Mouse (Mus musculus) embryo, embryonic 10 days (tissue): ENCODE results near the gene Tnik.
A peak's percentile ranks its signal among the peaks of the same experiment; 100 is the strongest.

Source experiments
- DNase-seq: peaks from one replicate; pipeline ENCODE4 v3.0.0-alpha.2; 2015; ENCODE audit warnings: low spot score

Gene Tnik

DNA sequence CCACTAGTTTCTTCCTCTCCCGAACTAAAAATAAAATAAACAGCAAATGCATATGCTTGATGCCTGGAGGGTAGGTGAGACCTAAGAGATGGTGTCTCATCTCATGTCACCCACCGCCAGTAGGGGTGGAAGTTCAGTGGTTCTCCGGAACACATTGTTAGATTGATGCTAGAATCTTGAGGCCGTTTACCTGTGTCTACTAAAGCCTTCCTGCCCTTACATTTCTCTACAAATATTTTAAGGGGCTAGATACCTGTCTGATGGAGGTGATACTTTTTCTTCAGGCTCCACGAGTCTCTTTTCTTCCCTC lies 1.8 kb downstream of the Tnik start:
- DNase-seq: no peak

DNA sequence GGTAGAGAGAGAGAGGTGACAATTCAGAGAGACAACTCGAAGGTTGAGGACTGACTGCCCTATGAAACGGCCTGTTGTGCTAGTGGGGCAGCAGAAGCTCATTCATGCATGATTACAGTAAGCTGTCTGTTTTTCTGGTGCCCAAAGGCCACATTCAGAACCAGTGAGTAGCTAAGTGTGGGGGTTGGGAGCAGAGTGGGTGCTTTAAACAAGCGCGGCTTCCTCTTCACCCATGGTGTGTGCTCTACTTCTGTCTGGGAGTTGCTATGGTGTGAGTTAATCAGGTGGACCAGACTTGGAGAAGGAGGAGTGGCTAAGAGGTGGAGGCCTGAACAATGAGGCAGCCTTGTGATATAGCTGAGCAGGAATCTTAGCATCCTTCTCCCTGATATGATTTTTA lies 2.2 kb downstream of the Tnik start:
- DNase-seq: no peak

DNA sequence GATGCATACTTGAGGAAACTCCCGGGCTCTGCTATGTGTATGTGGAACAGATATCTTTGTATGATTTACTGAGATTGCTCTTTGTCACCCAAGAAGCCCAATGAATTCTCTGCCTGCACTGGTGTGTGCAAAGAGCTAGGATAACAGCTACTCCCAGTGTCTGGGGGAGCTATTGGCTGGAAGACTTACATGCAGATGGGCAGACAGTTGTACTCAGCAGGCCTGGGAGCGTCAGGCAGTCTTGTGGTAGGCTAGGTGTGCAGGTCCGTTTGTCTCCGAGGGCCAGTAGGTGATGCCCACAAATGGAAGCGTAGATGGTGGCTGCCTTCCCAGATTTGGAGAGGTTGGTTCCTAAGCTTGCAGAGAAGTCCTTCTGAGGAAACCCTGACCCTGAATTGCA lies 2.6 kb downstream of the Tnik start:
- DNase-seq: no peak

DNA sequence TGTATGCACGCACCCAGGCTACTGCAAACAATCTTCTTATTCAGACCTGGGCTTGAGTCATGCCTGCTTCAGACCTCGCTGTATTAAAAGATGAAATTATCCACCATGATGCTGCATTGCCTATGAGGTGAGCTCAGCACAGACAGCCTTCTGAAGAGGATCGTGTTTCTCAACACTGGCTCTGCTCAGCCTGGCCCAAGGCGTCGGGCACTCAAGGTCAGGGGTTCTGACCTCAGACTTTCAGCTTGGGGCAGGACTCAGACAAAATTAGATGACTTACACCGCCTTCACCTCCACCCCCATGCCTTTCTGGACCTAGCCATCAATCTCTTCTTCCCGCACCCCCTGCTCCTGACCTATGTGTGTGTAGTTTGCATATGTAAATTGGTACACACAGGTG lies 4.2 kb downstream of the Tnik start:
- peak; percentile 62 for DNase-seq

DNA sequence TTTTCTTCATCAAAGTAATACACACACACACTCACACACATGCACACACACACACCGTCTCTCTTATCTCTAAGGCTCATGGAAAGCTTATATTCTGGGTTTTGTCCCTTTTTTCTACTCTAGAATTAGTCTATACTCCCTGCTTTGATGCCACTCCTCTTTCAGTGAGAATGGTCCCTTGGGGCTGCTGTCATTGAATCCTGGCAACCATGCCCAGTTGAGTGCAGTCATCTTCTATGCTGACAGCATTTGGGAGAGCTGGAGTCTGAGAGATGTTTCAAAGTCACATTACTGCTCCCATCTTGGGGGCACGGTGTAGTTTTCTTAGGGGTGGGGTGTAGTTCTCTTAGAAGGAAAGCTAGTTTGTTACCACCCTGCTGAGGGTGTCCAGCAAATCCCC lies 6.7 kb downstream of the Tnik start:
- no peak for DNase-seq

DNA sequence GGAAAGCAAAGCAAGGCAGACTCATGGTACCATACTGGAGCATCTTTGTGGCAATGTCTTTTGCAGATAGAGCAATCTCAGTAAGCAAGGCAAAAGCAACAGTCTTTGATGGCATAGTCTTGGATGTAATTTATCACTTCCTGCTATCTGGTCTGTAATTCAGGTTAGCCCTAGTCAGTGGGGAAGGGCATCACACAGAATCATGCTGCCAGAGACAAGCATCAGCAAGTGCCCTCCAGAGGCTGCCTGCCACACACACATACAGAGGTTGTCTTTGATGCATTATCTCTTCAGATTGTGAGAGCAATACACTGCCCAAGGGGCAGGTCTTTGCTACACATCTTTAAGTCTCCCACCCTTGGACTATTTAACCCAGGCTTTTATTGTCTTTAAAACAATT lies 8.9 kb downstream of the Tnik start:
- DNase-seq: no peak

DNA sequence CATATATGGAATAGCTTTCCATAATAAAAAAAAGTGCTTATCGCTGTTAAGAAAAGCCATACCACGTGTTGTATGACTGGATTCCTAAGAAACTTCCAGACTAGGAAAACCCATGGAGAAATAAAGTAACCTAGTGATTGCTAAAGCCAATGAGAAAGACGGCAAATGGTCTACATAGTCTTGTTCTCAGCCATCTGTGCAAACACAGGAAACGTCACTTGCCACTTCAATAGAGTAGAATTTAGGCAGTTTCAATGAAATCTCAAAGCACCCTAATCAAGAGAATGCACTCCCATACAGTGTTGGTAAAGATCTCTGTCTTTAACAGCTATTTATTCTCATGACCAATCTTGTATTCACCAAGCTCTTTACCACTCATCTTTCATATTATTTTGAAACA lies 11.7 kb downstream of the Tnik start:
- DNase-seq: no peak

DNA sequence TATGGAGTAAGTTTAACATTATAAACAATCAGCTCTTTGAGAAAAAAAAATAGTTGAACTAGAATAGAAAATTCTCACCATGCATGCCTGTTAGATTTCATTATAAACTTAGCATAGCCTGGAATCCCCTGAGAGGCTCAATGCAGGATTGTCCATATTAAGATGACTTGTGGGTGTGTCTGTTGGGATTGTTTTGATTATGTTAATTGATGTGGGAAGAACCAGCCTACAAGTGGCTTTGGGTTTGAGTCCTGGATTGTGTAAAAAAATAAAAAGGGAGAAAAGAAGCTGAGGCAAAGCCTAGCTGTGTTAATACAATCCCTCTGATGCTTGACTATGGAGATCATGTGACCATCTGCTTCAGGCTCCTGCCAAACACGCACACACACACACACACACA lies 26.7 kb downstream of the Tnik start:
- DNase-seq: no peak

DNA sequence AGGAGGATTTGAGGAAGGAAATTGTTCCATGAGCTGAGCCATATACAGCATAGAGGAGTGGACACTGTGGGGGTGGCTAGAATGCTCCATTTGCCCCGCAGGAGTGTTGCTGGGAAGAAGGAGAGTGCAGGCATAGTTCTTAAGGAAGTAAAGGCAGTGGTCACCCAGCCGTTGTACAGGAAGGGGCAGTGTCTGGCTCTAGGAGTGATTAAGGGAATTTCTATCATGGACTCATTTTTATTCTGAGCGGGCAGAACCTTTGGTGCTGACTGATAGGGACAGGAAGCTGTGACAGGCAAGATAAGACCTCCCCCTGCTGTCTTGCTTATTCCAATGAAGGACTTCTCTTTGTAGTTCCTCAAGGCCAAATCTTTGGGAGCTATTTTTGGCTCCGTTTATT lies 38.4 kb downstream of the Tnik start:
- no peak for DNase-seq

DNA sequence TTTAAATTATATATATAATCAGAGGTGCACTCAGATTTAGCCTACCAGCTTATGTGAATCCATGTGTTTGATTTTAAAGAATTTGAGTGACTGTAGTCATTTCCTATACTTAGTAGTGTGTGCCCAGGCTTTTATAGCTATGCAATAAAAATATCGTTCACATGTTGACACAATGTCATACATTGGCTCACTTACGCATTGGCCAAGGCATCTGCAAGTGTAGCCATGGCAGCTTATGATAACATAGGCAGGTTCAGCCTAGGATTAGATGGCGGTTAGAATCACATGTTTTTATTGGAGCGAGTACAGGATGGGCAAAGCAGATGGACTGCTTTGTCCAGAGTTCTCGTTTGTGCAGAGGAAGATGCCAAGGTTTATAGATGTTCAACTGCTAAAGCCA lies 40.9 kb downstream of the Tnik start:
- DNase-seq: no peak

DNA sequence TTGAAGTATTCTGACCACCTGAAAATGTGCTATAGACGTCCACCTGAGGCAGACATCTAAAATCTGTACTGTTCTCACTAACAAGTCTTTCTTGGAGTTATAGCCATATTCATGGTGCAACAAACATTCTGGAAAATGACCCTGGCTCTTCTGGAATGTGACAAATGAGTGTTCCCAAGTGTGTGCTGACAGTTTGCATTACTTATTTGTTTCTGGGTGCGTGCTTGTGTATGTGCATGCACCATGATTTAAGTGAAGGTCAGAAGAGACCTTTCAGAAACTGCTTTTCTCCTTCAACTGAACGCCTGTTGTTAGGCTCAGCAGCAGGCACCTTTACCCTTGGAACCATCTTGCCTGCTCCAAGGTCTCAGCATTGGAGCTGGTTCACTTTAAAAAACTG lies 43.8 kb downstream of the Tnik start:
- no peak for DNase-seq

DNA sequence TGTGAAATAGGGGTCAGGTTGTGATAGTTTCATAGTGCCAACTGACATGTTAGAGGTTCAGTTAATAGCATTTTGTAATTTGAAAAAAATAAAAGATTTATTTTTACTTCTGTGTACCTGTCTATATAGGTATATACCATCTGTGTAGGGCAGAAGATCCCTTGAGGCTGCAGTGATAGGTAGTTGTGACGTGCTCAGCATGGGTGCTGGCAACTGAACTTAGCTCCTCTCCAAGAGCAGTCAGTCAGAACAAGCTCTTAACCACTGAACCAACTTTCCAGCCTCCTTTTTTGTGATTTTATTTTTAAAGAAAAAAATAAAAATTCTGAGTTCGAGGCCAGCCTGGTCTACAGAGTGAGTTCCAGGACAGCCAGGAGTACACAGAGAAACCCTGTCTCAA lies 51.4 kb downstream of the Tnik start:
- no peak for DNase-seq

DNA sequence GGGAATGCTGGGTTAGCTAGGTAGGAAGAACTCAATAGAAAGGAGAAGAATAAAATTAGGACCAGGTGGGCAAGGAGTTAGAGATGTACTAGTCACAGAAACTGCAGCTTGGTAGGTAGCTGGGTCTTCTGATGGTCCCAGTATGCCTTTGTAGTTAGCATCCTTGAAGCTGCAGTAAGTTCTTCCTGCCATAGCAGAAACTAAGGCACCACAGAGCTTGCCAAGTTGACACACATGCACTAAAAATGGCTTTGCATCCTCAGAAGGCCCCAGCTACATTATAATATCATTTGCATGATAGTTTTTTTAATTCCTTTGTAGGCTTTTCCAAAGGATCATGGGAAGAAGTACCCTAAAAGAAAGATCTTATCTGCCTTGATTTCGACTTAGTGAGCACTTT lies 54.3 kb downstream of the Tnik start:
- no peak for DNase-seq

DNA sequence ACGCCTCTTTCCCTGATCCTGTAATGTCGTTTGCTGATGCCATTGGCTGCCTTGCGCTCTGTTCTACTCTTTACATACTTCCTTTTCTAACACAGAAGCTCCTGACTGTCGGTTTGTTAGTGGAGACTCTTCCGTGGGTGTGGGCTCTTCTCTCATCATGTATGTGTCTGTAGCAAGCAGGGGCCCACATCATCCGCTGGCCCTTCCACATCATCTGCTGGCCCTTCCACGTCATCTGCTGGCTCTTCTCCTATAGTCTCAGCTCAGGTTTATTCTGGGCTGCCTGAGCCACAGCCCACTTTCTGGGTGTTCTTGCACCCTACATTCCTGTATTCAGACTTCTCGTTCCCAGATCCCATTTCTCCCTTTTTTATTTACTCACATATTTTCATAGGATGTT lies 58.6 kb downstream of the Tnik start:
- no peak for DNase-seq

DNA sequence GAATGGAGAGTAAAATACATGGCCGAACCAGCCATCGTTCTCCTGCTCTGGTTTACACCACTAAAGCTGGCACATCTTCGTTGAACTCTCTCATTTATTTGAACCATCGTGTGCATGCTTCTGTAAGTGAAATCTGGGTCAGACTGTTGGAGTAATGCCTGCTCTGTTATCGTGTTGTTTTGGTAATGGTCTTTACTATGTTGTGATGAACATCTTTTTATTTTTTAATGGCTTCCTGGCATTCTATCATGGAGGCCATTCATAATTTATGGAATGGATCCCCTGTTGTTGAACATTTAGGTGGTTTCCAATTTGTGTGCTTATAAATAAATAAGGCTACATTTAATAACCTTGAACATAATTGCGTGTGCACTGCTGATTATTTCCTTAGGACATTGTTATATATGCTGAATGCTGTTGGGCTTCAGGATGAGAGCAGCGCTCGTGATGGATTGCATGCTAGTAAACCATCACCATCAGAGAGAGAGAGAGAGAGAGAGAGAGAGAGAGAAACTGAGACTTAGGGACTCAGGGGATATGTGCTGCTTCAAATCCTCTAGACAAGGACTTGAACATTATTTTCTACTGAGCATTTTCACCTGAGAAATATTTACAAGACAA lies 62.7 kb downstream of the Tnik start:
- no peak for DNase-seq

DNA sequence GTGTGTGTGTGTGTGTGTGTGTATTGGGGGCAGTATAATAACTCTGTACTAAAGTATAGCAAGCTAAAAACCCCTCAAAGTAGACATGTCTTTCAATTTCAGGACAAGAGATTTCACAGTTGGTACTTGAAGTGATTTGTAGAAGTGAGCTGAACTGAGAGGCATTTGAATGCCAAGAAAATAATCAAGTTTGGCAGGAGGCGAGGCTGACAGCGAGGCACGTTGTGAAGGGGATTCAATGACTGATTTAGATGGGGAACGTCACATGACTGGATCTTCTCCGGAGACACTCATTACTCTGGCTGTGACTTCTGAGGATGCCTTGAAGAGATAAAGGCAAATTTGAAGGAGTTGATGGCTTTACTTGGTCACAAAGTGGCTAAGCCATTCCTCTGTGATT lies 69.3 kb downstream of the Tnik start:
- DNase-seq: no peak

DNA sequence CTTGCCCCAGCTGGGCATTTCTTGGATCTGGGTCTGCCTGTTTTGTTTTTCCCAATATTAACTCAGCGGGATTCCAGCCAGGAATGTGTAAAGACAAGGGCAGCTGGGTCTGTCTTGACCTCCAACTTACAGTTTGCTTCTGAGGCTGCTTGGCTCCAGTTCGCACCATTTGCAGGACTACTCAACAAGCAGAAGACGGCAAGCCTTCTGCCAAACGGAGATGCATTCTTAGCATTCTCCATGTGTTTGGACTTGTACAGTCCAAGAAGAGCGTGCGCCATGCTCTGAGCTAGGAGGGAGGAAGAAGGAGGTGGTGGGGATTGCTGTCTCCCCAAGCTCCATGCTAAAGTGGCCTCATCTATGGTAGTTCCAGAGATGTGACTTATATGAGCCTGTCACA lies 70.9 kb downstream of the Tnik start:
- DNase-seq: peak; percentile 29

DNA sequence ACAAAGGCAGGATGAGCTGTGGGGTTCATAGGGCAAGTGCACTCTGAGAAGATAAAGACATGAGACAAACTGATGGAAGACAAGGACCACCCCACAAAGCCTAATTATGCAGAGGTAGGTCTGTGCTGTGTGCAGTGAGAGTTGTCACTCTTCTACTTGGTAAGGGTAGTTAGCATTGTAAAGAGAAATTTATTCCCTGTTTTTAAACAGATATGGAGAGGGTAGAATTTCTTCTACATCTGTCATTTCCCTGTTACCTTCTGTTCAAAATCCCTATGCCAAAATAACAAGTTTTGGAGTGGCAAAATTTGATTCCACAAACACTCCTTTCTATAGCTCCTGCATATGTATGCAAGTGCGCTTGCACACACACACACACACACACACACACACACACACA lies 71.5 kb downstream of the Tnik start:
- DNase-seq: no peak

DNA sequence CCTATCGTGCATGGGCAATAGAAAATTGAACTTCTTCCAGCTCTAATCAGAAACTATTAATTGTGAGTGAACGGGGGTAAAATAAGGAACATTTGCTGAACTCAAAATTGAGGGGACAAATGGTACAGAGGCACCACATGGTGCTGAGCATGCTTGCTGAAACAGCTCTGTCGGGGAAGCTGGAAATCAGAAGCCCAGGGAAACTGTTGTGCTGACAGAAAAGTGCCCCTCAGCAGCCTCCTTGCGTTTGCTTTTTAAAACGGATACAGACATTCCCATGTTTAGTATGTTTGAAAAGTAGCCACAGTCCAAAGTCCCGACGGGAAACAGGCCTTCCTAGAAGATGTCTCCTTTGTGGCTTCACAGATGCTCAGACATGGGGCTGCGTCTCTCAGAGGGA lies 77.1 kb downstream of the Tnik start:
- no peak for DNase-seq

DNA sequence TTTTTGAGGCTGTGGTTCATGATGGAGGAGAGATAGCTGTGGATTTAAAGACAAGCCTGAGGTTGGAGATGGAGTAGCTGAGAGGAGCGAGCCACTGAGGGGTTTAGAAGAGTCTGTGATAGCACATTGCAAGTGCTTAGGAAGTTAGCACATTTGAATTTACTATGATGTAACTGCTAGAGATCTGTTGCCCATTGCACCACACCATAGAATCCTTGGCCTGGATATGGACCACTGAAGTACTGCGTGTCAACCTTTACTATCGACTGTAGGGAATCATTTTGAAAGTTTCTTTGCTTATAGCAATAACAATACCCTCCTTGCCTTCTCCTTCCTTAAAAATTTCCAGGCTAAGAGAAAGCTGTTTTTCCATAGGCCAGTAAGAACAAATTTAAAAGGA lies 80.2 kb downstream of the Tnik start:
- DNase-seq: no peak

DNA sequence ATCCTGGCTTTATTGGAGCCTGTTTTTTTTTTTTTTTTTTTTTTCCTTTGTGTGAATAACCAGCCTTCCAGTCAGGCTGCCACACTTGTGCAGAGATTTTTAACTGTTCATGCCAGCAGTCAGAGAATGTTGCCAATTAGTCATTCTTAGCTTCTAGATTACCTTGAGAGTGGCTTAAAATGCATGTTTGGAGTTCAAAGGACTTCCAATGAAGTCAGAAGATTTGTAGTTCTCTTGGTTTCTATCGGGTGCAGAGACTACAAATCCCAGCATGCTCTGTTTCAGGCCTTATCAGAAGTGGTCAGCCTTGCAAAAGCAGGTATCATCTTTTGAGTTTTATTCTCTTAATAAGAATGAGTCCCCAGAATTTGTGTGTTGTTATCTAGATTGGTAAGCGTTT lies 80.6 kb downstream of the Tnik start:
- DNase-seq: no peak

DNA sequence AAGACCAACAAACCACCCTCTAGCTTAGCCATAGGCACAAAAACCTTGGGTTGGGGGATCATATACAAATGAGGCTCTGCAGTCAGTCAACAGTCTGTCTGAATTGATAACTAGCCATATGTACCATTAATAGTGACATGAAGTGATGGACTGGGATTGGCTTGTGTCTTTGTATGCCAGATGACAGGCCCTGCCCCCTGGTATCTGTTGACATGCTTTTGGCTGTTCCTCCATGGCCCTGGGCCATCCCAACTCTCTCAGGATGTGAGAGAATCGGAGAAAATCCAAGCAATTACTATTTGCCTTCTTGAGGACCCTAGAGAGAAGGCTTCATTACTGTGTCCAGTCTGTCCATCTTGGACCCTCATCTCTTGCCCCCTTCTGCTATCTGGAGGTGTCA lies 82.4 kb downstream of the Tnik start:
- no peak for DNase-seq

DNA sequence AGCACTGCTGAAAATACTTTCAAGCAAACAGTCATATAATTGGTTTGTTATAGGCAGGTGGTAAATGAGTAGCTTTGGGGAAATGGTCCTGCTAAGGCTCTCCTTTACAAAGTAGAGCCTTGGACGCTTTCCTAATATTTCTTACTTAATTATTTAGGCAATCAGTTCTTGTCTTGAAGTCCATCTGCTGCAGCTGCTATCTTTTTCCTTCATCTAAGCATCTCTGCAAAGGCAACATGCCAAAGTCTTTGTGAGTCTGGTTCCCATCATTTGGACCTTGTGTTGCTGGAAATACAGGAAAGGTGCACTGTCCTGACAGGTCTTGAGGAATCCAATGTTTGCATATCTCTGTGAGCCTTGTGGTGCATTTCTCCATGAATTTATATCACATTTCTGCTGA lies 82.9 kb downstream of the Tnik start:
- no peak for DNase-seq

DNA sequence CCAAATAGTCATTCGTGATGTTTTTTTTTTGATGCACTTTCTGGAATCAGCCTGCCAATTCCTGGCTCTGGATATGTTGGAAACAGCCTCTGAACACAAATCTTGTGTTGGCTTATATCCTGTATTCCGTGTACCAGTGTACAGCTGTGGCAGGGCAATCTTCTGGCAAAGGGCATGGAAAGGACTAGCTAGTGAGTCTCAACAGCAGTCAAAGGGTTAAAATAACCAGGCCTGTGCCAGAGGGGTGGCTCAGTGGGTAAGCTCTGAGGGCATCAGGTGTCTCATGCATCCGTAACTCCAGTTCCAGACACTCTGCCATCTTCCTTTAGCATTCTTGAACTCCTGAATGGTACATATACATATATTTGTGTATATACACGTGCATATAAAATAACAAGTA lies 83.5 kb downstream of the Tnik start:
- no peak for DNase-seq

DNA sequence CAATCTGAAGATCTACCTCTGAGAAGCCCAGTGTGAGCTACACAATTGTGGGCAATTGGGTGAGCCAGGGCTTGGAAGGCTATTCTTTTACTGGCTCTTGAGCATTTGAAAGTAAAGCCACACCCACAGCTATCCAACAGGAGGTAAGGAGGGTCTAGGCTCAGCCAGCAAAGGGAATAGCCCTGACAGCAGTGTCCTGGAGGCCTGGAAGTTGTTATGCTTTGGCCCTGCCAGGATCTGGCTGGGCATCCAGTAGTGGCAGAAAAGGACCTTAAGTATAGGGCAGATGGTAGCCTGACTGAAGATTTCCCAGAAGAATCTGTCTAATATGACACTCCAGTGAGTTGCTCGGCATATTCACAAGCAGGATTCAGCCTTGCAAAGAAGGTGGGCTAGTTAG lies 85.7 kb downstream of the Tnik start:
- no peak for DNase-seq
